Comparison of ENCODE assay signal across 18 mouse cellular contexts in the genomic region with DNA sequence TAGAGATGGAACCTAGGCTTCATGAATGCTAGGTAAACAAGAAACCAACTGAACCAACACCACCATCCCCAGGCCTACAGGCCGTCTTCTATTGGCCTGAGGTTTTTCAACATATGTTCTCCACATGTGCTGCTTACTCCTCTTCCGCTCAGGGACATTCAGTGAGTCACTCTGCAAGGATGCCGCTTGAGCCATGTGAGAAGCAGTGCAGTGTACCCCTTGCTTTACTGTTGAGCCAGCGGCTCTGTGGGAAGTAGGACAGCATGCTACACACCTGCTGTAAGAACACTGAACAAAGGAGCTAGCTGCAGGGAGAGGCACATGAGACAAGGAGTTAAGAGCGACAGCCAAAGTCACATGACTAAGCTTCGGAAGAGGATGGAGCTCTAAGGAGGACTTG. TPM values are rescaled to one million over a fixed set of nuclear protein-coding genes. Genes with fewer than 3 reads are reported as not detected.
DNase-seq lines count a peak whose midpoint lies in the region; ATAC-seq lines count a peak whose summit lies in the region.
"Had no signal": no experiment of that assay in that cellular context is flagged by ENCODE, and none has a peak within 500 bp of the region (broad histone marks: within the 10 kb centered on the region; RNA-seq: fewer than 3 reads in every experiment).

No protein-coding gene starts in this region.

- H3K36me3 ChIP-seq in neural tube, embryonic 15.5 days: peaks cover 93% of the 10 kb centered on the region
- peaks cover 95% of the 10 kb centered on the region for H3K36me3 ChIP-seq in embryonic facial prominence, embryonic 14.5 days (ENCODE audit: control insufficient read depth, insufficient read depth, low read length)
- peaks cover 26% of the 10 kb centered on the region for H3K36me3 ChIP-seq in neural tube, embryonic 11.5 days (ENCODE audit: control insufficient read depth, insufficient read depth, low read length)
- peaks cover 11% of the 10 kb centered on the region for H3K36me3 ChIP-seq in hindbrain, embryonic 11.5 days (ENCODE audit: control insufficient read depth, insufficient read depth, low read length)

- no peak overlapping the region for H3K4me3 ChIP-seq in neural tube, embryonic 15.5 days (replicated peaks)
- no peak overlapping the region for H3K4me3 ChIP-seq in embryonic facial prominence, embryonic 14.5 days (ENCODE audit: low read depth, low read length)
- H3K4me3 ChIP-seq in neural tube, embryonic 11.5 days (ENCODE audit: low read depth, low read length): no peak overlapping the region
- no peak overlapping the region for H3K4me3 ChIP-seq in hindbrain, embryonic 11.5 days (ENCODE audit: low read depth, low read length)
- H3K4me3 ChIP-seq: erythroblast, embryonic 14.5 days; heart, embryonic 13.5 days; liver, embryonic 15.5 days; midbrain, embryonic 10.5 days had no signal

- peak; percentile 37 for DNase-seq in embryo, embryonic 10 days (ENCODE audit: low spot score)
- DNase-seq in embryo, embryonic 9.5 days (ENCODE audit: extremely low spot score): no peak
- DNase-seq in neural tube, embryonic 10.5 days (ENCODE audit: extremely low spot score, low spot score): peak; percentile 22
- DNase-seq in embryonic facial prominence, embryonic 14.5 days (ENCODE audit: low spot score): peak; percentile 50
- peak; percentile 18 for DNase-seq in neural tube, embryonic 11.5 days (ENCODE audit: low spot score)
- no peak for DNase-seq in MN1 (ENCODE audit: low spot score)
- DNase-seq in hindbrain, embryonic 11.5 days (ENCODE audit: low spot score): no peak
- DNase-seq: B cell, adult 2 months; cerebellum, adult 11 months; cerebellum, postnatal 25 days; gastrocnemius, postnatal 36 days; heart, postnatal 4 days; lung, postnatal 14 days had no signal

- no peak for ATAC-seq in neural tube, embryonic 15.5 days (ENCODE audit: low FRiP score)
- no peak for ATAC-seq in embryonic facial prominence, embryonic 14.5 days (ENCODE audit: low read depth)
- no peak for ATAC-seq in neural tube, embryonic 11.5 days (ENCODE audit: insufficient read depth, low FRiP score, low TSS enrichment)
- ATAC-seq in hindbrain, embryonic 11.5 days (ENCODE audit: low FRiP score): no peak

- WGBS in neural tube, embryonic 15.5 days: 88% methylated on average over 6 of the region's 6 CpGs
- 59% methylated on average over 6 of the region's 6 CpGs for WGBS in embryonic facial prominence, embryonic 14.5 days
- 75% methylated on average over 6 of the region's 6 CpGs for WGBS in neural tube, embryonic 11.5 days
- 87% methylated on average over 6 of the region's 6 CpGs for WGBS in hindbrain, embryonic 11.5 days

- no peak overlapping the region for H3K4me2 ChIP-seq in neural tube, embryonic 15.5 days
- H3K4me2 ChIP-seq in embryonic facial prominence, embryonic 14.5 days (ENCODE audit: low read depth, low read length): no peak overlapping the region
- H3K4me2 ChIP-seq in neural tube, embryonic 11.5 days (ENCODE audit: low read depth): no peak overlapping the region
- no peak overlapping the region for H3K4me2 ChIP-seq in hindbrain, embryonic 11.5 days (replicated peaks; ENCODE audit: low read depth, low read length)
- H3K4me2 ChIP-seq: heart, embryonic 13.5 days; liver, embryonic 15.5 days had no signal

- H3K4me1 ChIP-seq in neural tube, embryonic 15.5 days: no peaks in the 10 kb centered on the region
- no peaks in the 10 kb centered on the region for H3K4me1 ChIP-seq in embryonic facial prominence, embryonic 14.5 days (ENCODE audit: control insufficient read depth, insufficient read depth, low read length)
- H3K4me1 ChIP-seq in neural tube, embryonic 11.5 days (ENCODE audit: control insufficient read depth, insufficient read depth, low read length): no peaks in the 10 kb centered on the region
- H3K4me1 ChIP-seq in hindbrain, embryonic 11.5 days (replicated peaks; ENCODE audit: control insufficient read depth, insufficient read depth, low read length): no peaks in the 10 kb centered on the region
- H3K4me1 ChIP-seq: heart, embryonic 13.5 days; midbrain, embryonic 10.5 days had no signal

- H3K27ac ChIP-seq in neural tube, embryonic 15.5 days (replicated peaks): no peak overlapping the region
- peak overlapping the region; percentile 28; the same call in 1 of the 2 replicates for H3K27ac ChIP-seq in embryonic facial prominence, embryonic 14.5 days (replicated peaks; ENCODE audit: low read depth, low read length)
- no peak overlapping the region for H3K27ac ChIP-seq in neural tube, embryonic 11.5 days (ENCODE audit: low read depth, low read length)
- no peak overlapping the region for H3K27ac ChIP-seq in hindbrain, embryonic 11.5 days (ENCODE audit: low read depth, low read length)
- H3K27ac ChIP-seq: heart, embryonic 13.5 days; liver, embryonic 15.5 days; midbrain, embryonic 10.5 days had no signal

- H3K9ac ChIP-seq in neural tube, embryonic 15.5 days (replicated peaks): no peak overlapping the region
- no peak overlapping the region for H3K9ac ChIP-seq in embryonic facial prominence, embryonic 14.5 days (ENCODE audit: low read depth, low read length)
- H3K9ac ChIP-seq in neural tube, embryonic 11.5 days (ENCODE audit: low read length): no peak overlapping the region
- H3K9ac ChIP-seq in hindbrain, embryonic 11.5 days (ENCODE audit: low read depth, low read length): no peak overlapping the region
- H3K9ac ChIP-seq: heart, embryonic 13.5 days; liver, embryonic 15.5 days had no signal

- H3K27me3 ChIP-seq in neural tube, embryonic 15.5 days (replicated peaks): no peaks in the 10 kb centered on the region
- H3K27me3 ChIP-seq in embryonic facial prominence, embryonic 14.5 days (replicated peaks; ENCODE audit: control insufficient read depth, insufficient read depth, low read length): no peaks in the 10 kb centered on the region
- no peaks in the 10 kb centered on the region for H3K27me3 ChIP-seq in neural tube, embryonic 11.5 days (ENCODE audit: control insufficient read depth, insufficient read depth, low read length)
- no peaks in the 10 kb centered on the region for H3K27me3 ChIP-seq in hindbrain, embryonic 11.5 days (ENCODE audit: control insufficient read depth, insufficient read depth, low read length)
- H3K27me3 ChIP-seq: heart, embryonic 13.5 days; liver, embryonic 15.5 days had no signal

- no peaks in the 10 kb centered on the region for H3K9me3 ChIP-seq in neural tube, embryonic 15.5 days (replicated peaks)
- H3K9me3 ChIP-seq in embryonic facial prominence, embryonic 14.5 days (ENCODE audit: control insufficient read depth, low read length): no peaks in the 10 kb centered on the region
- H3K9me3 ChIP-seq in neural tube, embryonic 11.5 days (ENCODE audit: control insufficient read depth, low read length): no peaks in the 10 kb centered on the region
- H3K9me3 ChIP-seq in hindbrain, embryonic 11.5 days (ENCODE audit: control insufficient read depth, low read length): no peaks in the 10 kb centered on the region
- H3K9me3 ChIP-seq: heart, embryonic 13.5 days; liver, embryonic 15.5 days; midbrain, embryonic 10.5 days had no signal

RNA-seq across cellular contexts. Expression of gene Psmg1, which starts 43.7 kb away (rescaled TPM):
- polyA plus RNA-seq in neural tube, embryonic 15.5 days (2015; fragmentation: Nextera tagmentation; extraction: Ambion mirVana): 72.0 and 74.6 TPM in 2 replicates
- 79.2 and 79.3 TPM in 2 replicates for polyA plus RNA-seq in embryonic facial prominence, embryonic 14.5 days (2014; fragmentation: Nextera tagmentation; extraction: Ambion mirVana)
- polyA plus RNA-seq in neural tube, embryonic 11.5 days (2014; fragmentation: Nextera tagmentation; extraction: Ambion mirVana): 86.8 and 92.6 TPM in 2 replicates
- 90.0 and 94.2 TPM in 2 replicates for polyA plus RNA-seq in hindbrain, embryonic 11.5 days (2014; fragmentation: Nextera tagmentation; extraction: Ambion mirVana)

RNA-seq across cellular contexts. Expression of gene Brwd1, which starts 47.9 kb away (rescaled TPM):
- 199 and 230 TPM in 2 replicates for polyA plus RNA-seq in neural tube, embryonic 15.5 days (2015; fragmentation: Nextera tagmentation; extraction: Ambion mirVana)
- polyA plus RNA-seq in embryonic facial prominence, embryonic 14.5 days (2014; fragmentation: Nextera tagmentation; extraction: Ambion mirVana): 107 and 108 TPM in 2 replicates
- polyA plus RNA-seq in neural tube, embryonic 11.5 days (2014; fragmentation: Nextera tagmentation; extraction: Ambion mirVana): 215 and 223 TPM in 2 replicates
- 224 and 240 TPM in 2 replicates for polyA plus RNA-seq in hindbrain, embryonic 11.5 days (2014; fragmentation: Nextera tagmentation; extraction: Ambion mirVana)

Comparison
In these comparisons a context has a peak if more than half of its experiments do, and no peak if none do; other contexts are left out.
1. DNase-seq: peak in embryo, embryonic 10 days (single experiment), neural tube, embryonic 10.5 days (single experiment), embryonic facial prominence, embryonic 14.5 days (single experiment) and neural tube, embryonic 11.5 days (single experiment); none in embryo, embryonic 9.5 days (single experiment), MN1 (single experiment) and hindbrain, embryonic 11.5 days (single experiment).